Mouse (Mus musculus): ENCODE measurements at regions not wholly inside any gene's neighbourhood (a gene's known extent, or its start where the extent isn't known, plus 50 kb on each side); places are given as distances from the start of the nearest gene placed in this dataset.

DNA sequence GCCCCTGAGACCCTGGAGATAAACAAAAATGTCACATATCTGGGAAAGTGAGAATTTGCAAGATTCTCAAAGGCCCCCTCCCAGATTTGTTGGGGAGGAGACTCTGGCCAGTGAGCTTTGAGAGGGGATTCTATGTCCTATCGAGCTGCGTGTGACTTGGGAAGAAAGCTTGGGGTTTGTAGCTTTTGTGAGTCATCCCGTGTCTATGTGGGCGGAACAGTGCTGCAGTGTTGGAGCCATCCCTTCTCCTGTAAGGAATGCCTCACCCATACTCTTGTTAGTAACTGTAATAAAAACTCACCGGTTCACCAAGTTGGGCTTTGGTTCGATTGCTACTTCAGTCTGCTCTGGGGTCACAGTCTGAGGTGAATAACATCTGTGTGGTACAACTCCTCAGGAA lies 160.5 kb downstream of the Hs3st3b1 start:
- Histone ChIP-seq H3K9ac (replicated peaks; ENCODE audit: low read length, poor library complexity, severe bottlenecking) (no peak overlapping the region), H3K36me3 (ENCODE audit: insufficient read depth, low read length) (no peaks in the 10 kb centered on the region), H3K9me3 (ENCODE audit: low read length) (no peaks in the 10 kb centered on the region), H3K27ac (ENCODE audit: low read depth, low read length) (no peak overlapping the region), H3K4me1 (ENCODE audit: insufficient read depth, low read length) (no peaks in the 10 kb centered on the region), H3K27me3 (ENCODE audit: insufficient read depth, low read length) (no peaks in the 10 kb centered on the region), H3K4me2 (ENCODE audit: low read depth, low read length, poor library complexity, severe bottlenecking) (no peak overlapping the region), H3K4me3 (ENCODE audit: low read depth, low read length) (no peak overlapping the region)
- WGBS: 86% methylated on average over 6 of the region's 6 CpGs
- TF ChIP-seq CTCF (IDR thresholded peaks at IDR 0.05): no peak
- no peak for DNase-seq (ENCODE audit: low spot score)
- no peak for ATAC-seq (ENCODE audit: low FRiP score)

DNA sequence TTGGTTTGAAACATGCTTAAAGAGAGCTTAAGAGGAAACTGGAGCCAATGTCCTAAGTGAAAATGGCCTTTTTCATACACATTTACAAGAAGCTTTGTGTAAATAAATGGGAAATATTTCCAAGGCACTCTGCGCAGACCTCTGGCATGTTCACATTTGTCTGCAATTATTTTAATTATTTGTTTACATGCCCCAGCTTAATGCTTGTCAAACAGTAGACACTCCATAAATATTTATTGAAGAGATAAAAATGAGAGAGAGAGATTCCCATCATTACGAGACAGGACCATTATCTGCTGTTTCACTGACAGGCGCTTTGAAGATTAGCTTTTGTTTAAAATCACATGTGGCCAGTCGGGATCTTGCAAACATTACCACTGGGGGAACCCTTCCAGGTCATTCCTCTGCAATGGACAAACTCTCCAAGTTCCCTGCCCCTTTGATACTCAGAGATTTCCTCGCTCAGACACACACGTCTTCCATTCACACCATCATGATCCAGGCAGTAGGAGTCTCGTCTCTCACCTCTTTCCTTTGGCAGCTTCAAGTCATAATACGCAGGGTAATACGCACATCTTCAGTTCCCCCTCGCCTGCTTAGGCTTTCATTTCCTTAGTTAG lies 154.3 kb downstream of the Hs3st3b1 start:
- Histone ChIP-seq H3K27me3 (ENCODE audit: insufficient read depth, low read length) (no peaks in the 10 kb centered on the region), H3K36me3 (ENCODE audit: insufficient read depth, low read length) (no peaks in the 10 kb centered on the region), H3K4me3 (ENCODE audit: low read depth, low read length) (no peak overlapping the region), H3K4me2 (ENCODE audit: low read depth, low read length, poor library complexity, severe bottlenecking) (no peak overlapping the region), H3K9me3 (ENCODE audit: low read length) (no peaks in the 10 kb centered on the region), H3K4me1 (ENCODE audit: insufficient read depth, low read length) (no peaks in the 10 kb centered on the region), H3K9ac (replicated peaks; ENCODE audit: low read length, poor library complexity, severe bottlenecking) (no peak overlapping the region), H3K27ac (ENCODE audit: low read depth, low read length) (no peak overlapping the region)
- no peak for TF ChIP-seq CTCF (IDR thresholded peaks at IDR 0.05)
- WGBS: 74% methylated on average over 10 of the region's 10 CpGs
- ATAC-seq (ENCODE audit: low FRiP score) (no peak), DNase-seq (ENCODE audit: low spot score) (no peak)

DNA sequence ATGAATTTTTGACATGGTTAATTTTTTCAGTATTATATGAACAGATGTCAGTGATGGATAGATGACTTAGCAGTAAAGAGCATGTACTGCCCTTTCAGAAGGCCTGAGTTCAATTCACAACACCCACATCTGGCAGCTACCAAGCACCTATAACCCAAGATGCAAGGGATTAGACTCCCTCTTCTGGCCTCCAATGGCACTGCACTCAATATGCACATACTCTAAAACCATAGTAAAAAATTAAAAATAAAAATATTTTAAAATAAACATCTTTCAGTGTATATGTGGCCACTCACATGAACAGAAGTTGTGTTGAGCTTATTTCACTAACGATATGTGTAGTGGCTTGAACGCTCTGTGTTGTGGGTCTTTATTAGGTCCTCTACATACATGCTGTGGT lies 152.4 kb downstream of the Hs3st3b1 start:
- WGBS: 100% methylated on average over 2 of the region's 2 CpGs
- no peaks in the 10 kb centered on the region for H3K4me1 ChIP-seq (ENCODE audit: insufficient read depth, low read length)
- no peaks in the 10 kb centered on the region for H3K36me3 ChIP-seq (ENCODE audit: insufficient read depth, low read length)
- no peaks in the 10 kb centered on the region for H3K9me3 ChIP-seq (ENCODE audit: low read length)
- no peaks in the 10 kb centered on the region for H3K27me3 ChIP-seq (ENCODE audit: insufficient read depth, low read length)
- H3K4me3 ChIP-seq (ENCODE audit: low read depth, low read length): no peak overlapping the region
- no peak overlapping the region for H3K4me2 ChIP-seq (ENCODE audit: low read depth, low read length, poor library complexity, severe bottlenecking)
- no peak overlapping the region for H3K27ac ChIP-seq (ENCODE audit: low read depth, low read length)
- ATAC-seq (ENCODE audit: low FRiP score): no peak
- TF ChIP-seq CTCF (IDR thresholded peaks at IDR 0.05): peak; percentile 32; the same call in 1 of the 2 replicates
- H3K9ac ChIP-seq (replicated peaks; ENCODE audit: low read length, poor library complexity, severe bottlenecking): no peak overlapping the region
- no peak for DNase-seq (ENCODE audit: low spot score)

DNA sequence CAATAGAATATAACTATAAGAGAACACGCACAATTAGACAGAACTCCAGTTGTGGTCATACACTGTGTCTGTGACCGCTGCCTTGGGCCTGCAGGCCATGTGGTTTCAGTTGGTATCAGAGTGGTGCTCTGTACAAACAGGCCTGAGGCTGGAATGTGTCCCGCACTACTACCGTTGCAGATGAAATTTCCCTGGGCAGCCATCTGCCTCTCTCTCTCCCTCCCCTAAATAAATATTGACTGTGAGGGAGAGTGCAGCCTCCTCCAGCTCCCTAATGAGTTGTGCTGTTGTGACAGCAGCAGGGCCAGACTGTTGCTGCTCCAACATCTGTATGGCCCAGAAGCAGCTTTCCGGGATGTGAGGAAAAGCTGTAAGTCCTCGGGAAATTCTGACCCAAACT lies 146.7 kb downstream of the Hs3st3b1 start:
- H3K27ac ChIP-seq (ENCODE audit: low read depth, low read length): no peak overlapping the region
- H3K4me3 ChIP-seq (ENCODE audit: low read depth, low read length): no peak overlapping the region
- ATAC-seq (ENCODE audit: low FRiP score) (no peak), DNase-seq (ENCODE audit: low spot score) (no peak)
- H3K9ac ChIP-seq (replicated peaks; ENCODE audit: low read length, poor library complexity, severe bottlenecking): no peak overlapping the region
- 74% methylated on average over 6 of the region's 6 CpGs for WGBS
- no peak overlapping the region for H3K4me2 ChIP-seq (ENCODE audit: low read depth, low read length, poor library complexity, severe bottlenecking)
- H3K4me1 ChIP-seq (ENCODE audit: insufficient read depth, low read length): no peaks in the 10 kb centered on the region
- TF ChIP-seq CTCF (IDR thresholded peaks at IDR 0.05): no peak
- H3K9me3 ChIP-seq (ENCODE audit: low read length): no peaks in the 10 kb centered on the region
- H3K27me3 ChIP-seq (ENCODE audit: insufficient read depth, low read length): no peaks in the 10 kb centered on the region
- H3K36me3 ChIP-seq (ENCODE audit: insufficient read depth, low read length): no peaks in the 10 kb centered on the region

DNA sequence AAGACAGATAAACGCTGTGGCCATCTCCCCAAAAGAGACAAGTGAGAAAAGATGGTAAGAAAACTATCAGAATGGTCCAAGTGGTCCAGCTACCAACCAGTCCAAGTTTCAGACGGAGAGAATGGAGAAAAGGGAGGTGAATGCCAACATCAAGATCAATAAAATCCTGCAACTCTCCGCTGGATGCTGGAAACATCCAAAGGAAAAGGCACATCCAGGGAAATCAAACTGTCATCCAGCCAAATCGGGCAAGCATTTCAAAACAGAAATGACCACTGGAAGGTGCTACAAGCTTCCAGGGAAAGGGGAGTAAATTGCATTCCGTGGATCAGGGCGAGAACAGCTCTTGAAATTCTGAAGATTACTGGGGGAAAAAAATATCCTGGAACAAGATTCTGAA lies 142.7 kb downstream of the Hs3st3b1 start:
- 89% methylated on average over 6 of the region's 6 CpGs for WGBS
- Histone ChIP-seq H3K27ac (ENCODE audit: low read depth, low read length) (no peak overlapping the region), H3K4me2 (ENCODE audit: low read depth, low read length, poor library complexity, severe bottlenecking) (no peak overlapping the region), H3K9me3 (ENCODE audit: low read length) (no peaks in the 10 kb centered on the region), H3K36me3 (ENCODE audit: insufficient read depth, low read length) (no peaks in the 10 kb centered on the region), H3K4me3 (ENCODE audit: low read depth, low read length) (no peak overlapping the region), H3K9ac (replicated peaks; ENCODE audit: low read length, poor library complexity, severe bottlenecking) (no peak overlapping the region), H3K4me1 (ENCODE audit: insufficient read depth, low read length) (no peaks in the 10 kb centered on the region), H3K27me3 (ENCODE audit: insufficient read depth, low read length) (no peaks in the 10 kb centered on the region)
- ATAC-seq (ENCODE audit: low FRiP score) (no peak), DNase-seq (ENCODE audit: low spot score) (no peak)
- no peak for TF ChIP-seq CTCF (IDR thresholded peaks at IDR 0.05)

DNA sequence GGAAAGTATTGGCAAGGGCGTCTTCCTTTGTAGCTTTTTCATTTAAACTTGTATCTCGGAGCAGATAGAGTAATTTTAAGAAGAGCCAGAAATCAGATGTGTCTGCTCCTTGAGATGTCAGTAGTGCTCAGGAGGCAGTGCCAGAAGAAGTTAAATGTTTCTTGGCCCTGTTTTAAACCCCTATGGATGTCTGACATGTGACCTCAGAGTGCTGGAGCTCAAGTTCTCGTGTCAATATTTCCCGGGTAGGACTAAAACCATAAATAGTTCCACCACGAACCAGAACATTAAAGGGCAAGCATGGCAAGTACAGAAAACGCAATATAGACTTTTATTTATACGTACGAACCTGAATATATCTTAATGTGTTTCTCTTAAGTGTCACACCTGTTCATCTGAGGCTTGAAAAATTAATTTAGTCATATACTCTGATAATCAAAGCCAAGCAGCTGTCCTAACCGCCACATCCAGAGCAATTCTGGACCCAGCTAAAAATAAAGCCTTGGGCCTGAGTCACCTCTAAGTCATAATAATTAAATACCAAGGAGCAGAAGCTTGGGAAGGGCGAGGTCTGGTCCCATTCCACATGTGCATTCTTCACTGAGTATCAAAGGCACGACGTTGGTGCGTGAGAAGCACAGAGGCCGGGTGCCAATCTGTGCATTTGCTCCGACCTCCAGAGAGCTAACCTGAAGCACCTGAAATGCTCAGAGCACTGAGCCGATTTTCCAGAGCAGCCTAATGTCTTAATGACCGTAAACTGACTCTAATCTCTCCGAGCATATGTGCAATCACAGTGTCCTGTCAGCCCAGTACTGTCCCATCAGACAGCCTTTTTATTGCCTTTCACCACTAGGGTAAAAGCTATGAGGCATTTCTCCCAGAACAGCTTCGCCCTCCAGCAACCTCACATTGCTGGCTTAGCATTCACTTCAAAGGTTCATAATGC lies 139.8 kb downstream of the Hs3st3b1 start:
- H3K36me3 ChIP-seq (ENCODE audit: insufficient read depth, low read length): no peaks in the 10 kb centered on the region
- no peak for ATAC-seq (ENCODE audit: low FRiP score)
- DNase-seq (ENCODE audit: low spot score): no peak
- no peaks in the 10 kb centered on the region for H3K27me3 ChIP-seq (ENCODE audit: insufficient read depth, low read length)
- H3K4me1 ChIP-seq (ENCODE audit: insufficient read depth, low read length): 0 out of 2 replicates have a peak, but pooled peaks cover 4% of the 10 kb centered on the region
- TF ChIP-seq CTCF (IDR thresholded peaks at IDR 0.05): peak; percentile 10; the same call in 1 of the 2 replicates
- no peaks in the 10 kb centered on the region for H3K9me3 ChIP-seq (ENCODE audit: low read length)
- no peak overlapping the region for H3K27ac ChIP-seq (ENCODE audit: low read depth, low read length)
- H3K4me2 ChIP-seq (ENCODE audit: low read depth, low read length, poor library complexity, severe bottlenecking): no peak overlapping the region
- H3K4me3 ChIP-seq (ENCODE audit: low read depth, low read length): no peak overlapping the region
- no peak overlapping the region for H3K9ac ChIP-seq (replicated peaks; ENCODE audit: low read length, poor library complexity, severe bottlenecking)
- WGBS: 81% methylated on average over 19 of the region's 19 CpGs
